25 mouse cellular contexts compared by ENCODE assay signal in genomic region chr7:24431713-24432112, GRCm38 (mm10). TPM values are rescaled to one million over a fixed set of nuclear protein-coding genes. Genes with fewer than 3 reads are reported as not detected.
DNase-seq lines count a peak whose midpoint lies in the region; ATAC-seq and TF ChIP-seq lines count a peak whose summit lies in the region.
"Had no signal": no experiment of that assay in that cellular context is flagged by ENCODE, and none has a peak within 500 bp of the region (broad histone marks: within the 10 kb centered on the region; RNA-seq: fewer than 3 reads in every experiment).

No protein-coding gene starts in this region.

- no peaks in the 10 kb centered on the region for H3K9me3 ChIP-seq in intestine, embryonic 15.5 days
- no peaks in the 10 kb centered on the region for H3K9me3 ChIP-seq in intestine, postnatal 0 days (ENCODE audit: control insufficient read depth)
- H3K9me3 ChIP-seq in midbrain, embryonic 11.5 days (ENCODE audit: control insufficient read depth, low read length), result no peaks in the 10 kb centered on the region
- H3K9me3 ChIP-seq: limb, embryonic 10.5 days had no signal

- no peak overlapping the region for H3K4me3 ChIP-seq in cerebellum, adult 2 months (replicated peaks; ENCODE audit: insufficient read depth, low read depth, low read length)
- H3K4me3 ChIP-seq in intestine, embryonic 15.5 days (replicated peaks), result no peak overlapping the region
- H3K4me3 ChIP-seq in intestine, postnatal 0 days (ENCODE audit: low read depth, low read length), result no peak overlapping the region
- no peak overlapping the region for H3K4me3 ChIP-seq in midbrain, embryonic 11.5 days (ENCODE audit: low read depth, low read length)
- H3K4me3 ChIP-seq: embryonic facial prominence, embryonic 13.5 days had no signal

- H3K36me3 ChIP-seq in intestine, embryonic 15.5 days, result no peaks in the 10 kb centered on the region
- no peaks in the 10 kb centered on the region for H3K36me3 ChIP-seq in intestine, postnatal 0 days (ENCODE audit: control insufficient read depth, insufficient read depth)
- no peaks in the 10 kb centered on the region for H3K36me3 ChIP-seq in midbrain, embryonic 11.5 days (ENCODE audit: control insufficient read depth, insufficient read depth, low read length)
- H3K36me3 ChIP-seq: embryonic facial prominence, embryonic 13.5 days; limb, embryonic 10.5 days had no signal

- no peaks in the 10 kb centered on the region for H3K27me3 ChIP-seq in cerebellum, adult 2 months (ENCODE audit: control insufficient read depth, insufficient read depth, low read length)
- peaks cover 15% of the 10 kb centered on the region for H3K27me3 ChIP-seq in intestine, embryonic 15.5 days (replicated peaks)
- H3K27me3 ChIP-seq in intestine, postnatal 0 days (replicated peaks; ENCODE audit: control insufficient read depth, insufficient read depth, low read length), result peaks cover 8% of the 10 kb centered on the region; the same call in 1 of the 2 replicates
- no peaks in the 10 kb centered on the region for H3K27me3 ChIP-seq in midbrain, embryonic 11.5 days (ENCODE audit: control insufficient read depth, insufficient read depth, low read length)
- H3K27me3 ChIP-seq: Patski had no signal

- no peak for DNase-seq in cerebellum, adult 2 months
- DNase-seq in cerebellum, postnatal 25 days, result no peak
- DNase-seq in CD8-positive naive resting alpha-beta T cell, adult 2 months (ENCODE audit: low read depth in 2 of 2, low spot score in 2 of 2), result peak; percentile 69 to 72
- no peak for DNase-seq in midbrain, embryonic 11.5 days (ENCODE audit: low spot score, missing footprints)
- DNase-seq in kidney, postnatal 4 days, result no peak
- DNase-seq: adrenal gland, postnatal 14 days; cerebellum, adult 8-10 months; gastrocnemius, postnatal 25 days; kidney, adult 8-10 months; kidney, postnatal 14 days; lung, adult 18-20 months; retina, postnatal 1 day; thymus, adult 2 months had no signal

- ATAC-seq in intestine, embryonic 15.5 days, result peak; percentile 24; the same call in 1 of the 2 replicates
- no peak for ATAC-seq in intestine, postnatal 0 days
- peak; percentile 33 for ATAC-seq in inflammation-experienced regulatory T-cells, adult 6 months
- no peak for ATAC-seq in midbrain, embryonic 11.5 days (ENCODE audit: low FRiP score)
- ATAC-seq: forebrain, embryonic 14.5 days; hindbrain, embryonic 16.5 days; Patski had no signal

- TF ChIP-seq POLR2A in cerebellum, adult 2 months (IDR thresholded peaks at IDR 0.05; ENCODE audit: borderline replicate concordance, insufficient read depth, low read length), result no peak

- TF ChIP-seq CTCF in cerebellum, adult 2 months (IDR thresholded peaks at IDR 0.05; ENCODE audit: borderline replicate concordance, insufficient read depth, low read depth, low read length), result no peak
- no peak for TF ChIP-seq CTCF in intestine, postnatal 0 days (IDR thresholded peaks at IDR 0.05; ENCODE audit: low read depth)

- WGBS in cerebellum, adult 2 months, result 81% methylated on average over 11 of the region's 11 CpGs
- 35% methylated on average over 11 of the region's 11 CpGs for WGBS in intestine, embryonic 15.5 days
- 38% methylated on average over 11 of the region's 11 CpGs for WGBS in intestine, postnatal 0 days
- 68% methylated on average over 11 of the region's 11 CpGs for WGBS in midbrain, embryonic 11.5 days

- peak overlapping the region; percentile 9; the same call in 1 of the 2 replicates for H3K27ac ChIP-seq in cerebellum, adult 2 months (ENCODE audit: insufficient read depth, low read length)
- no peak overlapping the region for H3K27ac ChIP-seq in intestine, embryonic 15.5 days
- no peak overlapping the region for H3K27ac ChIP-seq in intestine, postnatal 0 days (ENCODE audit: low read depth, low read length)
- no peak overlapping the region for H3K27ac ChIP-seq in midbrain, embryonic 11.5 days (ENCODE audit: low read depth, low read length)
- H3K27ac ChIP-seq: embryonic facial prominence, embryonic 13.5 days; limb, embryonic 10.5 days had no signal

- H3K4me2 ChIP-seq in intestine, embryonic 15.5 days (replicated peaks), result 0 out of 2 replicates have a peak overlapping the region, but pooled peaks have one; percentile 14
- H3K4me2 ChIP-seq in intestine, postnatal 0 days (replicated peaks; ENCODE audit: low read depth), result no peak overlapping the region
- H3K4me2 ChIP-seq in midbrain, embryonic 11.5 days, result no peak overlapping the region
- H3K4me2 ChIP-seq: embryonic facial prominence, embryonic 13.5 days had no signal

- peaks cover 61% of the 10 kb centered on the region for H3K4me1 ChIP-seq in cerebellum, adult 2 months (ENCODE audit: control insufficient read depth, insufficient read depth, low read length)
- H3K4me1 ChIP-seq in intestine, embryonic 15.5 days (replicated peaks), result no peaks in the 10 kb centered on the region
- H3K4me1 ChIP-seq in intestine, postnatal 0 days (replicated peaks; ENCODE audit: control insufficient read depth, insufficient read depth, low read length), result no peaks in the 10 kb centered on the region
- no peaks in the 10 kb centered on the region for H3K4me1 ChIP-seq in midbrain, embryonic 11.5 days (ENCODE audit: control insufficient read depth, insufficient read depth, low read length)
- H3K4me1 ChIP-seq: embryonic facial prominence, embryonic 13.5 days; limb, embryonic 10.5 days had no signal

- H3K9ac ChIP-seq in intestine, embryonic 15.5 days, result no peak overlapping the region
- H3K9ac ChIP-seq in intestine, postnatal 0 days (ENCODE audit: low read depth, low read length), result no peak overlapping the region
- H3K9ac ChIP-seq in midbrain, embryonic 11.5 days (ENCODE audit: low read length), result no peak overlapping the region
- H3K9ac ChIP-seq: embryonic facial prominence, embryonic 13.5 days had no signal

RNA-seq across cellular contexts. Expression of gene Irgc1, which starts 20.4 kb away (rescaled TPM):
- polyA plus RNA-seq in cerebellum, adult 2 months (2012; rRNA removed), result not detected in 2 replicates
- polyA plus RNA-seq in intestine, embryonic 15.5 days (2015; fragmentation: Nextera tagmentation; extraction: Ambion mirVana), result not detected in 2 replicates
- polyA plus RNA-seq in intestine, postnatal 0 days (2015; fragmentation: Nextera tagmentation; extraction: Ambion mirVana), result not detected in 2 replicates
- polyA plus RNA-seq in inflammation-experienced regulatory T-cells, adult 6 months (2017; shearing (Covaris generic)), result not detected
- not detected in 2 replicates for polyA plus RNA-seq in midbrain, embryonic 11.5 days (2014; fragmentation: Nextera tagmentation; extraction: Ambion mirVana)
- polyA plus RNA-seq: embryonic facial prominence, embryonic 13.5 days; forebrain, embryonic 14.5 days; heart, embryonic 14.5 days; hindbrain, embryonic 16.5 days; limb, embryonic 10.5 days; liver, adult 2 months; midbrain, postnatal 0 days; neural tube, embryonic 11.5 days; Patski had no signal

RNA-seq across cellular contexts. Expression of gene Plaur, which starts 30.6 kb away (rescaled TPM):
- 0.79 and 0.97 TPM in 2 replicates for polyA plus RNA-seq in cerebellum, adult 2 months (2012; rRNA removed)
- 8.7 and 10.5 TPM in 2 replicates for polyA plus RNA-seq in intestine, embryonic 15.5 days (2015; fragmentation: Nextera tagmentation; extraction: Ambion mirVana)
- polyA plus RNA-seq in intestine, postnatal 0 days (2015; fragmentation: Nextera tagmentation; extraction: Ambion mirVana), result 6.9 and 7.8 TPM in 2 replicates
- 1 to 10 TPM in 2 of 3 experiments, under 1 TPM in 1; 0.62 to 1.6 (median 1.5) TPM for polyA plus RNA-seq in inflammation-experienced regulatory T-cells, adult 6 months (2017; shearing (Covaris generic))
- 0.86 and 1.4 TPM in 2 replicates for polyA plus RNA-seq in midbrain, embryonic 11.5 days (2014; fragmentation: Nextera tagmentation; extraction: Ambion mirVana)

RNA-seq across cellular contexts. Expression of gene Smg9, which starts 32.3 kb away (rescaled TPM):
- 89.3 and 95.5 TPM in 2 replicates for polyA plus RNA-seq in cerebellum, adult 2 months (2012; rRNA removed)
- polyA plus RNA-seq in intestine, embryonic 15.5 days (2015; fragmentation: Nextera tagmentation; extraction: Ambion mirVana), result 19.6 and 21.8 TPM in 2 replicates
- polyA plus RNA-seq in intestine, postnatal 0 days (2015; fragmentation: Nextera tagmentation; extraction: Ambion mirVana), result 14.0 and 15.1 TPM in 2 replicates
- polyA plus RNA-seq in inflammation-experienced regulatory T-cells, adult 6 months (2017; shearing (Covaris generic)), result 10 to 100 TPM; 22.7 to 26.1 (median 23.6) TPM
- 18.7 and 20.9 TPM in 2 replicates for polyA plus RNA-seq in midbrain, embryonic 11.5 days (2014; fragmentation: Nextera tagmentation; extraction: Ambion mirVana)

RNA-seq across cellular contexts. Expression of gene Cadm4, which starts 50.1 kb away (rescaled TPM):
- polyA plus RNA-seq in cerebellum, adult 2 months (2012; rRNA removed), result 285 and 312 TPM in 2 replicates
- 2.8 and 3.3 TPM in 2 replicates for polyA plus RNA-seq in intestine, embryonic 15.5 days (2015; fragmentation: Nextera tagmentation; extraction: Ambion mirVana)
- polyA plus RNA-seq in intestine, postnatal 0 days (2015; fragmentation: Nextera tagmentation; extraction: Ambion mirVana), result 1.4 and 1.7 TPM in 2 replicates
- polyA plus RNA-seq in inflammation-experienced regulatory T-cells, adult 6 months (2017; shearing (Covaris generic)), result not detected
- 6.6 and 6.7 TPM in 2 replicates for polyA plus RNA-seq in midbrain, embryonic 11.5 days (2014; fragmentation: Nextera tagmentation; extraction: Ambion mirVana)

Comparison
In these comparisons a context has a peak if more than half of its experiments do, and no peak if none do; other contexts are left out.
1. ATAC-seq: peak in intestine, embryonic 15.5 days (single experiment) and inflammation-experienced regulatory T-cells, adult 6 months (single experiment); none in intestine, postnatal 0 days (single experiment) and midbrain, embryonic 11.5 days (single experiment).
2. DNase-seq: peak in CD8-positive naive resting alpha-beta T cell, adult 2 months (2 of 2); none in cerebellum, adult 2 months (0 of 2), cerebellum, postnatal 25 days (0 of 2), midbrain, embryonic 11.5 days (single experiment) and kidney, postnatal 4 days (0 of 2).